Mouse (Mus musculus) cerebellum, adult 9-10 months (tissue): ENCODE data around the gene Gm19345.

Experiments
- DNase-seq: peaks from one replicate; pipeline ENCODE4 v3.0.0; 2022

The Gm19345 gene

GRCm38 (mm10) chr7:19829694-19830093 is 22.1 kb upstream of the Gm19345 start:
- no peak for DNase-seq

- peak; percentile 10 for DNase-seq
These were observed 21.1 kb upstream of the Gm19345 start for GRCm38 (mm10) chr7:19830682-19831156.

GRCm38 (mm10) chr7:19831837-19832236 is 20.0 kb upstream of the Gm19345 start:
- no peak for DNase-seq

GRCm38 (mm10) chr7:19834055-19834454 is 17.7 kb upstream of the Gm19345 start:
- no peak for DNase-seq

GRCm38 (mm10) chr7:19836843-19837242 is 15.0 kb upstream of the Gm19345 start:
- no peak for DNase-seq

- DNase-seq: no peak
These were observed 11.4 kb upstream of the Gm19345 start for GRCm38 (mm10) chr7:19840371-19840770.

- no peak for DNase-seq
These were observed 10.9 kb upstream of the Gm19345 start for GRCm38 (mm10) chr7:19840936-19841335.

- no peak for DNase-seq
These were observed 10.0 kb upstream of the Gm19345 start for GRCm38 (mm10) chr7:19841686-19842413.

- DNase-seq: no peak
These were observed 8.8 kb upstream of the Gm19345 start for GRCm38 (mm10) chr7:19842885-19843504.

- DNase-seq: peak; percentile 16
These were observed 8.2 kb upstream of the Gm19345 start for GRCm38 (mm10) chr7:19843561-19843960.

- no peak for DNase-seq
These were observed 7.2 kb upstream of the Gm19345 start for GRCm38 (mm10) chr7:19844521-19845171.

GRCm38 (mm10) chr7:19853526-19853925 is 1.7 kb downstream of the Gm19345 start:
- no peak for DNase-seq

- DNase-seq: no peak
These were observed 3.9 kb downstream of the Gm19345 start for GRCm38 (mm10) chr7:19855663-19856062.

- DNase-seq: no peak
These were observed 4.5 kb downstream of the Gm19345 start for GRCm38 (mm10) chr7:19856283-19856682.

- no peak for DNase-seq
These were observed 7.9 kb downstream of the Gm19345 start for GRCm38 (mm10) chr7:19859740-19860139.

- no peak for DNase-seq
These were observed 9.4 kb downstream of the Gm19345 start, which contains the start of gene Ceacam16 for GRCm38 (mm10) chr7:19861199-19861598. Gene Ceacam16 (minus strand): TSS chr7:19861299.

GRCm38 (mm10) chr7:19864241-19864640 is 12.4 kb downstream of the Gm19345 start:
- DNase-seq: no peak

GRCm38 (mm10) chr7:19865246-19866036 is 13.6 kb downstream of the Gm19345 start:
- no peak for DNase-seq

- DNase-seq: no peak
These were observed 14.7 kb downstream of the Gm19345 start for GRCm38 (mm10) chr7:19866490-19866889.

- DNase-seq: no peak
These were observed 16.1 kb downstream of the Gm19345 start for GRCm38 (mm10) chr7:19867751-19868399.

GRCm38 (mm10) chr7:19871137-19871621 is 19.4 kb downstream of the Gm19345 start:
- no peak for DNase-seq

GRCm38 (mm10) chr7:19871943-19872601 is 20.3 kb downstream of the Gm19345 start:
- DNase-seq: no peak
